Mouse (Mus musculus) erythroblast, adult 5-6 weeks (primary cell): Measurements from ENCODE around the gene Saa2. TPM values are rescaled to one million over a fixed set of nuclear protein-coding genes. Genes with fewer than 3 reads are reported as not detected.
"Not testable (repeated sequence)": the region's sequence is repeated elsewhere in the genome, so short reads cannot be mapped to it uniquely, and the experiment has no call there.

ENCODE experiments used
- ATAC-seq: replicated peaks from 2 replicates; pipeline ENCODE4 v1.8.0; 2016; ENCODE audit warnings: moderate number of reproducible peaks, mild to moderate bottlenecking, moderate TSS enrichment, inconsistent platforms; ENCODE audit not compliant: poor library complexity, low FRiP score, severe bottlenecking
- total RNA-seq, 2 experiments: library from RNA; stranded (forward) in 1 of 2; stranded (reverse) in 1 of 2; fragments of 150-400 nt in 1 of 2; fragments of 200-764, 138-1000 nt in 1 of 2; gene quantifications; 2 replicates each; pipeline versions ENCODE4 v1.2.3 to v1.2.4; 2015 to 2017; ENCODE audit warnings: low replicate concordance in 2 of 2

Gene Saa2
- total RNA-seq (2015; ENCODE audit: low replicate concordance), result not detected in 2 replicates
- not detected in 2 replicates for total RNA-seq (2017; ENCODE audit: low replicate concordance)

DNA sequence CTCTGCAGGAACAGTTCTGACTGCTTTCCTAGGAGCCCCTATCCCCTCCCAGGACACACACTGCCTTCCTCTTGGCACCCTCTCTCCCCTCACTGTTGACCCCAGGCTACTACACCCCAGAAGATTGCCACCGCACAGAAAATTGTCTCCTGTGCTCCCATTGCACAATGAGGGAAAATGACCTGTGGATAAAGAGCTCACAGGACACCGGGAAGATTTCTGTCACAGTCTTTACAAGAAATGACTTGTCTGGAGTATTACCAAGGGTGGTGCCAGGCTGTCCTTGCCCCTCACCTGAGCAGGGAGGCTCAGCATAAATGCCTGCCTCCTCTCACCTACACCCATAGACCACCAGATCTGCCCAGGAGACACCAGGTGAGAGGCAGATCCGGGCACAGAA is at the start of gene Saa2:
Gene Saa2, plus strand, starts transcription at position 301 of the 400 bp plus-strand sequence.
- no peak for ATAC-seq

DNA sequence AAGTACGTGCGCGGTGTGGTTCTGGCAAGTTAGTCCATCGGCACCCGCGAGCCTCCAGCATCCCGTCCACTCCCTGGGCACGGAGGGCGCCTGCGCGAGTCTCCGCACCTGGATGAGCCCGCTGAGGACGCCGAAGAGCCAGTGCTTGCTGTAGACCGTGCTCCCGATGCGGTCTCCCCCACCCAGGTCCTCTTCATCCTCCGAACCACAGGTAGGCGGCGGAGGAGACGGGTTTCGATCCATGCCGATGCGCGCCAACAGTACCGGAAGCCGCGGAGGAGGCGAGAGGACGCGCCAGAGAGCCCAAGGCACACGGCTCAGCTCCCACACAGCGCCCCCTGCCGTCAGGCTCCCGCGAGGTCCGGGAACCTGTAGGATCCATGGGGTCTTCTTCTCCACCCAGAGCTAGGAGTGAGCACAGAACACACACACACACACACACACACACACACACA is 41.2 kb upstream of the Saa2 start, which contains the start of gene Saal1:
Gene Saal1, minus strand, starts transcription at position 291 of the 455 bp plus-strand sequence.
- ATAC-seq, result peak; percentile 94

DNA sequence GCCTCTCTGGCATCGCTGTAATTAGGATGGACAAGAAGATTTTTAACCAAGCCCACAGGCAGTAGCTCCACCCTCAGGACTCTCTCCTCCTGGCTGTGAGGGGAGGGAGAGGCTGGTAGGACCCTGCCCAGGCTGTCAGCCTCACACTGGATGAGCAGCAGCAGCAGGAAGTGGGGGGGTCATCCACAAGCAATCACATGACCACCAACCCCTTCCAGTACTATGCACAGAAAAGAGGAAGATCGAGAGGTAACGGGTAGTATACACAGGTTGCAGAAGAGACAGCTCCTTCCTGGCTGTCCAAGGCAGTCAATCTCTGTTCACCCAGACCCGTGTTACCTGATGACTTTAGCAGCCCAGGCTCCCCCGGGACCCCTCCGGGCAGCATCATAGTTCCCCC is 39.3 kb upstream of the Saa2 start:
- ATAC-seq, result no peak

- peak; percentile 53; the same call in 1 of the 2 replicates for ATAC-seq
Measured at GRCm38 (mm10) chr7:46714518-46714917, 37.1 kb upstream of the Saa2 start.

DNA sequence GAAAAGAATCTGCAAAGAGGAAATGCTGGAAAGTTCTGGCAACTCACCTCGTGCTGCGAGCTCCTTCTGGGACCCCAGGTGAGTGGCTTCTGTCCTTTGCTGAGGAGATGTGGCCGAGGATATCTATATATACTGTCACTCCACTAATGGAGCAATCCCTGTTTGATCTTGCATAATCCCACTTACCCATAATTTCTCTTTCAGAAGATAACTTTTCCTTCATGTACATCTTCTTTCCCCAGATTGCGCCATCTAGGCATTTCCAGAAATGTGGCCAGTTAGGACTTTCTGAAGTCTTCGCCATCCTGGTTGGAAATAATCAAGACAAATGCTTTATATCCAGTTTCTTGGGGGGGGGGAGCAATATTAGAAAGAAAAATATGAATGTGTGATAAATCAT is 36.0 kb upstream of the Saa2 start, which contains the start of gene Saa3:
Gene Saa3, minus strand, starts transcription at position 101 of the 400 bp plus-strand sequence.
- no peak for ATAC-seq

GRCm38 (mm10) chr7:46716897-46717296 is 34.7 kb upstream of the Saa2 start:
- no peak for ATAC-seq

DNA sequence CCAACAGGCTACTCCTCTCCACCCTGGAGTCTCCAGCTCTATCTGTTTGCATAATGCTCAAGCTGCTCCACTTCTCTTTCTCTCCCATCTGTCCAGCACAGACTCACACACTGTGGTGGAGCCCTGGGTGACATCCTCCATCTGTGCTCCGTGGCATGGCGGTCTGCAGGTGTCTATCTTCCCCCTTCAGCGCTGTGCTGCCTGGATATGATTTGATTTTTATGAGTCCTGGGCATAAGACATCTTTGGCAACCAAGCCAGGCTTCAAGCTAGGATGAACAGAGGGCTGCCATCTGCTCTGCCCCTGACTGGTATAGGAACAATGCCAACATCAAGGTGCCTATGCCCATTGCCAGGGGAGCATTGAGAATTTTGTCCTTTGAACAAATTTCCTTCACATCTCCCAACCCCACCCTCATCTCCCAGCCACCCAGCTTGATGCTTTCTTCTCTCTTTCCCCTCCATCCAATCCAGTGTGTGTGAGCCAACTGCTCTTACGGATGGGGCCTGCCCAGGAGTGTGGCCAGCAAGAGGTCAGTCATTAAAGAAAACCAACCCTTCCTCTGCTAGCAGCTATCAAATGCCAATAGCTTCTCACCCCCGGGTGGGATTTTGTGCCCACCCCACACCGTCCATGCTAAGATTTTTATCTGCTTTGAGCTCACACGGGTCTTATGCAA is 32.9 kb upstream of the Saa2 start:
- no peak for ATAC-seq

DNA sequence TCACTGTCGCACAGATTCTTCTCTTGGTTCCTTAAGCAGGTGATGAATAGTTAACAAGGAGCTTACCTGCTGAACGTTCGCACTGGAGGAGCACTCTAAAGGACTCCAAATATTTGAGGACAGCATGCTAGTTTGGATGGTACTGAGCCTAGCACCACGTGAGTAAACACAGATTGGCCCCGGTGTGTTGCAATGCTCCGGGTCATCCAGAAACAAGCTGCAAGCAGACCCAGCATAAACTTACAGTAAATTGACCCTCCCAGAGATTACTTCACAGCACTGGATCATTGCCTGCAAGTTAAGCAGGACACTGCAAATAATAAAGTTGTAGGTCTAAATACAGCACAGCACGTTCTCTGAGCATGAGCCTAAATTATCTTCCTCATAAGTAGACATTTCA is 32.1 kb upstream of the Saa2 start:
- ATAC-seq, result no peak

DNA sequence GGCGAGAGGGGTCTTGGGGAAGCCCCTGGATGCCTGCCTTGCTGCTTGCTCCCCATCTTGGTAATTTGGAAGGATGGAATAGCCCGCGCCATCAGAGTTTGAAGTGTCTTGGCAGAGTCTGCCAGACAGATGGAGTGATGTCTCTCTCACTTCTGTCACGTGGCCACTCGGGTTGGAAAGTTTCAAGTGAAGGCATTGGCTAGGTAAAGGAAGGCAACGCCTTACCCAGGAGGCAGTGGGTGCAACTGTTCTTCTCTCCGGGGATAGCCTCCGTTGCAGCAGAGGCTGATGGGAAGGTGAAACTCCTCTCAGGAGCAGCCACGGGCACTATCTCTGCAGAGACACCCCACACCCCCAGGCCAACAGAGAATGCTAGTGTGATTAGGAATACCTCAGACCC is 31.1 kb upstream of the Saa2 start:
- no peak for ATAC-seq

DNA sequence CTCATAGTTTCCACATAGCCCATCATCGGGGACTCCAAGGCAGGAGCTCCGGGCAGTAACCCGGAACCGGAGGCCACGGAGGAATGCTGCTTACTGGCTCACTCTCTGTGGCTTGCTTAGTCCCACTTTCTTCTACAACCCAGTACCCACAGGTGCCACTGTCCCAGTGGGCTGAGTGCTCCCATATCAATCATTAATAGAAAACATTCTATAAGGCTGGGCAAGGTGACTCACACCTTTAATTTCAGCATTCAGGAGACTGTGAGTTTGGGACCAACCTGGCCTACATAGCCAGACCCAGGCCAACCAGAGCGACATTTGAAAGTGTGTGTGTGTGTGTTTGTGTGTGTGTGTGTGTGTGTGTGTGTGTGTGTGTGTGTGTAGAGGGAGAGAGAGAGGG is 28.2 kb upstream of the Saa2 start:
- no peak for ATAC-seq

- ATAC-seq, result no peak
Measured at GRCm38 (mm10) chr7:46723849-46724248, 27.7 kb upstream of the Saa2 start.

DNA sequence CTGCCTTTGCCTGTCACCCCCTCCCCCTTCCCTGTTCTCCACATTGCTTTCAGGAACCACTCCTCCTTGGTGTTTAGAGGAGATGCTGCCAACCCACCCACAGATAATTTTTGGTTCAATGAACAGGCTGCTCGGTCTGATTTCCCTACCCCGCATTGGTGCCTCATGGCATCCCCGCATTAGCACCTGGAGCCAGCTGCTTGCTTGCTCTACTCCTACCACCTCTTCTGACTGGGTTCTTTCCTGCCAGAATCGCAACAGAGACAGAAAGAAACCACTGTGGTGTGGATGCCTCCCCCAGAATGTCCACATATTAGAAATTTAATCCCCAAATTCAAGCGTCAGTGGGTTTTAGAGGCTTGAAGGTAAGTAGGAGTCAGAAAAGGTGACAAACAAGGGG is 27.2 kb upstream of the Saa2 start:
- no peak for ATAC-seq

- ATAC-seq, result no peak
Measured at GRCm38 (mm10) chr7:46727584-46727983, 24.0 kb upstream of the Saa2 start.

GRCm38 (mm10) chr7:46732458-46732857 is 19.1 kb upstream of the Saa2 start, which contains the start of gene Saa4:
Saa4 (minus strand) TSS chr7:46732603.
- ATAC-seq, result no peak

DNA sequence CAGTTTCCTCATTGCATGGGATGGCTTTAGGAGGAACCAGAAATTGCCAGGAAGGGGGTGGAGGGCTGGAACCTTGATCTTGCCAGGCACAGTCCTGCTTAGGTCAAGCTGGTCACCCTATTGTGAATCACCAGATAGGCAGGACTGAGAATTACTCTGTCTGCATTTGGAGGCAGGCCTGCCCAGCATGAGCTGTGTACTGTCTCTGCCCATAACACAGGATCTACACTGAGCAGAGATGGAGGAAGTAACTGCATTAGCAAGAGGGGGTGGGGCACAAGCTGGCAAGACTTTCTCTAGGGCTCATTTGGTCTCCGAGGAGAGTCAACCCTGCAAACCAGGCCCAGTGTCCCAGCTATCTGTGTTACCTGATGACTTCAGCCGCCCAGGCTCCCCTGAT is 16.6 kb upstream of the Saa2 start:
- no peak for ATAC-seq

DNA sequence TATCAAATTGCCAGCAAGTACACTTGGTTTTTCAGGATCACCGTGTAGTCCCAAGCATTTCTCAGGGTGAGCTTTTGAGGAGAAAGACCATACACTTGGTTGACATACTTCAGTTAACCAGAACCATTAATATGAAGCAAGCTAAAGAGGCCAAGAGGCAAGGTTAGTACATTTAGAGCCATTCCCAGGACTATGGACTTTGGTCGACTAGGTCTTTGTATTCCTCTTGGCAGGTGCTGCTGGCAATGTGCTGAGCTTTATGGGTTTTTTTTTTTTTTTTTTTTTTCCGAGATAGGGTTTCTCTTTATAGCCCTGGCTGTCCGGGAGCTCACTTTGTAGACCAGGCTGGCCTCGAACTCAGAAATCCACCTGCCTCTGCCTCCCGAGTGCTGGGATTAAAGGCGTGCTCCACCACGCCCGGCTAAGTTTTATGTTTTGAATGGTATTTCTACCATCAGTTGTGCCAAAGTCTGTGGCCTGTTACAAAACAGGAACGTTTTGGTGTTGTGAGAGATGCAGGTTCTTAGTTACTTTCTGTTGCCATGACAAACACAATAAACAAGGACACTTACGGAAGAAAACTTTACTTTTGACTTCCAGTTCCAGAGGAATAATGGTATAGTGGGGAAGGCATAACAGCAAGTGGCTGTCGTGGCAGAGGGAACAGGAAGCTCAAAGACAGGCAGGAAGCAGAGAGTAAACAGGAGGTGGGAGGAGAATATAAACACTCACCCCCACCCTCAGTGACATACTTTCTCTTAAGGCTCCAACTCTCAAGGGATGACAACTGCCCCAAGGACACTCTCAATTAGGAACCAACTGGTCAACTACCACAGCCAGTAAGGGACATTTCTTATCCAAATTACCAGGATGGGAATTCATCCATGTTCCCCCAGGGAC is 12.8 kb upstream of the Saa2 start:
- no peak for ATAC-seq

DNA sequence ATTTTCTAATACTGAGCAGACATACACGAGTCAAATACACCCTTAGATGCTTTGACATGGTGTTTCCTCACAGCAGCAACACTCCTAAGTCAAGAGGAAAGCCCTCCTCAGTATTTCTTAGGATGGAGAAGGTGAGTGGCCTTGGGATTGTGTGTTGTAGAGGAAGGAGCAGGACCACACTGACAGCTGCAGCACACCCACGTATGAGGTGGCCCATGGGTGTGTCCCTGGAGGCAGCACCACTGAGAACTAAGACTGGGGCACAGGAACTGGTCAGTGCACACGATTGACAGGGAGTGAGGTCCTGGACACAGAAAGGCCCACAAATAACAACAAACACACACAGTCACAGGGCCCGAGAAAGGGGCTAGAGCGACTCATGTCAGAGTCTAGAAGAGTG is 11.5 kb upstream of the Saa2 start:
- ATAC-seq, result not testable (repeated sequence)

DNA sequence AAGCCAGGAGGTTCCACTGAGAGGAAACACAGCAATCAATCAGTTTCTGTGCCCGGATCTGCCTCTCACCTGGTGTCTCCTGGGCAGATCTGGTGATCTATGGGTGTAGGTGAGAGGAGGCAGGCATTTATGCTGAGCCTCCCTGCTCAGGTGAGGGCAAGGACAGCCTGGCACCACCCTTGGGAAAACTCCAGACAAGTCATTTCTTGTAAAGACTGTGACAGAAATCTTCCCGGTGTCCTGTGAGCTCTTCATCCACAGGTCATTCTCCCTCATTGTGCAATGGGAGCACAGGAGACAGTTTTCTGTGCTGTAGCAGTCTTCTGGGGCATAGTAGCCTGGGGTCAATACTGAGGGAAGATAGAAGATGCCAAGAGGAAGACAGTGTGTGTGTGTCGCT is 8.7 kb upstream of the Saa2 start, which contains the start of gene Saa1:
Gene Saa1, minus strand, starts transcription at position 101 of the 400 bp plus-strand sequence.
- not testable (repeated sequence) for ATAC-seq

DNA sequence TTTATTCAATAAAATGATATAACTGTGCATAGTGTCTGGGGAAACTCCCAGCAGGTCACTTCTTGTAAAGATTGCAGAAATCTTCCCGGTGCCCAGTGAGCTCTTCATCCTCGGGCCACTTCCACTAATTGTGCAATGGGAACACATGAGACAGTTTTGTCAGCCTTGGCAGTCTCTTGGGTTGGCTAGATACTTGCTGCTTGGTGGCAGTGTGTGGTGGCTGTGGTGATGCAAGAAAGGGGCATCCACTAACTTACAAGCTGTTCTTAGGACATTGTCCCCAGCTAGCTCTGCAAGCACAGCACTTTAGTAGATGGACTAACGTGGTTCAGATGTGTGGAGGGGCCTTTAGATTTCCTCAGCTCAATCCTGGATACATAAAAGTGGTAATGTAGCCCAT is 5.8 kb upstream of the Saa2 start:
- ATAC-seq, result no peak

DNA sequence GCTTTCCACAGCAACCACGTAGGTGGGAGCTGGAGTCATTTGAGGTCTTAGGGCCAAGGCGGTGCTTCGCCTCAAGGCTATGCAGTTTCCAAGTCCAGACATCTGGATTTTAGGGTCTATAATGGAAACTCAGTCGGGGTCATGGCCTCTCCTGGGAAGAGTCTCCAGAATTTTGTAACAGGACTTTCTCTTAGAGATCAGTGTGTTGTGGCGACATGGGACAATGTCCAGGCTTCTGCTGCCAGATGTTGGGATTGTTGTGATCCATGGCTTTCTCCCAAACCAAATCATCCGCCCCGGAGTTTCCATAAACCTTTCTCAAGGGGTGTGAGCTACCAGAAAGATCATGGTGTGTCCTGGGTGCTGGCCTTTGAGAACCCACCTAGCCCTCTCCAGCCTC is 5.2 kb upstream of the Saa2 start:
- no peak for ATAC-seq

DNA sequence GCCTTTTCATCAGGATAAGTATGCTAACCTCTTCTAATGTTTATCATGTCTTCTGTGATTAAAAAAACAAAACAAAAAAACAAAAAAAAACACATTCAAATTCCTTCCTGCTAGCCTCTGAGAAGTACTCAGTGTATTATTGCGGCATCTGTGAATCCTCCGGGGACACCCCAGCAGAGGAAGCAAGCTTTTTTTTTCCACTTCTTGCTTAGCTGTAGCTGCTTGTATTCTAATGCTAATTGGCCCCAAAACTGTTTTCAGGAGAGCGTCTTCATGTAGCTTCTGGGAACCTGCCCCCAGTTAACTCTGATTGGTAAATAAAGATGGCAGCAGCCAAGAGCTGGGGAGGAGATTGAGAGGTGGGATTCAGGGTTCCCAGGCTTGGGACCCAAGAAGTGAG is 3.1 kb upstream of the Saa2 start:
- no peak for ATAC-seq
